Mouse (Mus musculus): Measurements from ENCODE around the gene Magi3. TPM values are rescaled to one million over a fixed set of nuclear protein-coding genes. Genes with fewer than 3 reads are reported as not detected.

Gene Magi3
- polyA plus RNA-seq, 1 experiment from 2014 or later, result 5.7 TPM

- H3K4me3 ChIP-seq (ENCODE audit: low read depth, low read length), result no peak overlapping the region
- no peaks in the 10 kb centered on the region for H3K9me3 ChIP-seq (ENCODE audit: control insufficient read depth, low read length)
- no peaks in the 10 kb centered on the region for H3K27me3 ChIP-seq (replicated peaks; ENCODE audit: control insufficient read depth, insufficient read depth, low read length)
- H3K27ac ChIP-seq (replicated peaks; ENCODE audit: low read depth, low read length), result no peak overlapping the region
- no peak for ATAC-seq (ENCODE audit: low read depth)
- H3K4me2 ChIP-seq (ENCODE audit: low read depth, low read length), result no peak overlapping the region
- H3K36me3 ChIP-seq (ENCODE audit: control insufficient read depth, insufficient read depth, low read length), result no peaks in the 10 kb centered on the region
- no peak overlapping the region for H3K9ac ChIP-seq (ENCODE audit: low read depth, low read length)
- DNase-seq (ENCODE audit: low spot score), result no peak
- 77% methylated on average over 3 of the region's 3 CpGs for WGBS
- no peaks in the 10 kb centered on the region for H3K4me1 ChIP-seq (ENCODE audit: control insufficient read depth, insufficient read depth, low read length)
These were observed 58.8 kb downstream of the Magi3 start for GRCm38 (mm10) chr3:104161347-104161746.

GRCm38 (mm10) chr3:104160603-104161002 lies 59.6 kb downstream of the Magi3 start:
- no peak overlapping the region for H3K27ac ChIP-seq (replicated peaks; ENCODE audit: low read depth, low read length)
- DNase-seq (ENCODE audit: low spot score) (no peak), ATAC-seq (ENCODE audit: low read depth) (no peak)
- H3K36me3 ChIP-seq (ENCODE audit: control insufficient read depth, insufficient read depth, low read length), result no peaks in the 10 kb centered on the region
- H3K27me3 ChIP-seq (replicated peaks; ENCODE audit: control insufficient read depth, insufficient read depth, low read length), result no peaks in the 10 kb centered on the region
- 71% methylated on average over 6 of the region's 6 CpGs for WGBS
- H3K4me1 ChIP-seq (ENCODE audit: control insufficient read depth, insufficient read depth, low read length), result no peaks in the 10 kb centered on the region
- H3K4me2 ChIP-seq (ENCODE audit: low read depth, low read length), result no peak overlapping the region
- H3K4me3 ChIP-seq (ENCODE audit: low read depth, low read length), result no peak overlapping the region
- no peaks in the 10 kb centered on the region for H3K9me3 ChIP-seq (ENCODE audit: control insufficient read depth, low read length)
- no peak overlapping the region for H3K9ac ChIP-seq (ENCODE audit: low read depth, low read length)

- H3K4me1 ChIP-seq (ENCODE audit: control insufficient read depth, insufficient read depth, low read length), result no peaks in the 10 kb centered on the region
- no peak overlapping the region for H3K27ac ChIP-seq (replicated peaks; ENCODE audit: low read depth, low read length)
- H3K36me3 ChIP-seq (ENCODE audit: control insufficient read depth, insufficient read depth, low read length), result no peaks in the 10 kb centered on the region
- no peak overlapping the region for H3K4me3 ChIP-seq (ENCODE audit: low read depth, low read length)
- DNase-seq (ENCODE audit: low spot score), result no peak
- H3K9me3 ChIP-seq (ENCODE audit: control insufficient read depth, low read length), result no peaks in the 10 kb centered on the region
- no peak overlapping the region for H3K4me2 ChIP-seq (ENCODE audit: low read depth, low read length)
- H3K9ac ChIP-seq (ENCODE audit: low read depth, low read length), result no peak overlapping the region
- no peaks in the 10 kb centered on the region for H3K27me3 ChIP-seq (replicated peaks; ENCODE audit: control insufficient read depth, insufficient read depth, low read length)
- no peak for ATAC-seq (ENCODE audit: low read depth)
- WGBS, result 54% methylated on average over 2 of the region's 2 CpGs
These were observed 70.0 kb downstream of the Magi3 start for GRCm38 (mm10) chr3:104150146-104150545.

- Histone ChIP-seq H3K27ac (replicated peaks; ENCODE audit: low read depth, low read length) (no peak overlapping the region), H3K36me3 (ENCODE audit: control insufficient read depth, insufficient read depth, low read length) (no peaks in the 10 kb centered on the region), H3K4me3 (ENCODE audit: low read depth, low read length) (no peak overlapping the region), H3K27me3 (replicated peaks; ENCODE audit: control insufficient read depth, insufficient read depth, low read length) (no peaks in the 10 kb centered on the region), H3K4me1 (ENCODE audit: control insufficient read depth, insufficient read depth, low read length) (no peaks in the 10 kb centered on the region), H3K9ac (ENCODE audit: low read depth, low read length) (no peak overlapping the region), H3K9me3 (ENCODE audit: control insufficient read depth, low read length) (no peaks in the 10 kb centered on the region), H3K4me2 (ENCODE audit: low read depth, low read length) (no peak overlapping the region)
- 43% methylated on average over 4 of the region's 4 CpGs for WGBS
- ATAC-seq (ENCODE audit: low read depth) (no peak), DNase-seq (ENCODE audit: low spot score) (no peak)
These were observed 77.8 kb downstream of the Magi3 start for GRCm38 (mm10) chr3:104142376-104142775.

GRCm38 (mm10) chr3:104138953-104139450 lies 81.2 kb downstream of the Magi3 start:
- no peaks in the 10 kb centered on the region for H3K27me3 ChIP-seq (replicated peaks; ENCODE audit: control insufficient read depth, insufficient read depth, low read length)
- H3K4me1 ChIP-seq (ENCODE audit: control insufficient read depth, insufficient read depth, low read length), result no peaks in the 10 kb centered on the region
- H3K27ac ChIP-seq (replicated peaks; ENCODE audit: low read depth, low read length), result no peak overlapping the region
- H3K9me3 ChIP-seq (ENCODE audit: control insufficient read depth, low read length), result no peaks in the 10 kb centered on the region
- no peak overlapping the region for H3K4me3 ChIP-seq (ENCODE audit: low read depth, low read length)
- ATAC-seq (ENCODE audit: low read depth), result no peak
- no peak overlapping the region for H3K9ac ChIP-seq (ENCODE audit: low read depth, low read length)
- no peak overlapping the region for H3K4me2 ChIP-seq (ENCODE audit: low read depth, low read length)
- no peak for DNase-seq (ENCODE audit: low spot score)
- 89% methylated on average over 3 of the region's 4 CpGs for WGBS
- H3K36me3 ChIP-seq (ENCODE audit: control insufficient read depth, insufficient read depth, low read length), result no peaks in the 10 kb centered on the region

GRCm38 (mm10) chr3:104125628-104126027 lies 94.5 kb downstream of the Magi3 start:
- 57% methylated on average over 1 of the region's 1 CpGs for WGBS
- Histone ChIP-seq H3K36me3 (ENCODE audit: control insufficient read depth, insufficient read depth, low read length) (no peaks in the 10 kb centered on the region), H3K27ac (replicated peaks; ENCODE audit: low read depth, low read length) (no peak overlapping the region), H3K9ac (ENCODE audit: low read depth, low read length) (no peak overlapping the region), H3K4me2 (ENCODE audit: low read depth, low read length) (no peak overlapping the region), H3K9me3 (ENCODE audit: control insufficient read depth, low read length) (no peaks in the 10 kb centered on the region), H3K4me3 (ENCODE audit: low read depth, low read length) (no peak overlapping the region), H3K4me1 (ENCODE audit: control insufficient read depth, insufficient read depth, low read length) (no peaks in the 10 kb centered on the region), H3K27me3 (replicated peaks; ENCODE audit: control insufficient read depth, insufficient read depth, low read length) (no peaks in the 10 kb centered on the region)
- ATAC-seq (ENCODE audit: low read depth) (no peak), DNase-seq (ENCODE audit: low spot score) (no peak)

- no peak for DNase-seq (ENCODE audit: low spot score)
- Histone ChIP-seq H3K27me3 (replicated peaks; ENCODE audit: control insufficient read depth, insufficient read depth, low read length) (no peaks in the 10 kb centered on the region), H3K9me3 (ENCODE audit: control insufficient read depth, low read length) (no peaks in the 10 kb centered on the region), H3K9ac (ENCODE audit: low read depth, low read length) (no peak overlapping the region), H3K27ac (replicated peaks; ENCODE audit: low read depth, low read length) (no peak overlapping the region), H3K4me1 (ENCODE audit: control insufficient read depth, insufficient read depth, low read length) (no peaks in the 10 kb centered on the region), H3K4me2 (ENCODE audit: low read depth, low read length) (no peak overlapping the region), H3K4me3 (ENCODE audit: low read depth, low read length) (no peak overlapping the region), H3K36me3 (ENCODE audit: control insufficient read depth, insufficient read depth, low read length) (no peaks in the 10 kb centered on the region)
- WGBS, result 85% methylated on average over 1 of the region's 1 CpGs
- ATAC-seq (ENCODE audit: low read depth), result no peak
These were observed 96.3 kb downstream of the Magi3 start for GRCm38 (mm10) chr3:104123846-104124245.

GRCm38 (mm10) chr3:104109478-104109877 lies 110.7 kb downstream of the Magi3 start:
- H3K27ac ChIP-seq (replicated peaks; ENCODE audit: low read depth, low read length), result no peak overlapping the region
- DNase-seq (ENCODE audit: low spot score), result no peak
- no peaks in the 10 kb centered on the region for H3K4me1 ChIP-seq (ENCODE audit: control insufficient read depth, insufficient read depth, low read length)
- H3K36me3 ChIP-seq (ENCODE audit: control insufficient read depth, insufficient read depth, low read length), result no peaks in the 10 kb centered on the region
- no peaks in the 10 kb centered on the region for H3K9me3 ChIP-seq (ENCODE audit: control insufficient read depth, low read length)
- no peak overlapping the region for H3K9ac ChIP-seq (ENCODE audit: low read depth, low read length)
- H3K27me3 ChIP-seq (replicated peaks; ENCODE audit: control insufficient read depth, insufficient read depth, low read length), result no peaks in the 10 kb centered on the region
- no peak for ATAC-seq (ENCODE audit: low read depth)
- H3K4me2 ChIP-seq (ENCODE audit: low read depth, low read length), result no peak overlapping the region
- WGBS, result 65% methylated on average over 3 of the region's 3 CpGs
- no peak overlapping the region for H3K4me3 ChIP-seq (ENCODE audit: low read depth, low read length)

GRCm38 (mm10) chr3:104104942-104105341 lies 115.2 kb downstream of the Magi3 start:
- H3K4me2 ChIP-seq (ENCODE audit: low read depth, low read length), result no peak overlapping the region
- ATAC-seq (ENCODE audit: low read depth), result no peak
- H3K27me3 ChIP-seq (replicated peaks; ENCODE audit: control insufficient read depth, insufficient read depth, low read length), result no peaks in the 10 kb centered on the region
- no peaks in the 10 kb centered on the region for H3K4me1 ChIP-seq (ENCODE audit: control insufficient read depth, insufficient read depth, low read length)
- no peak overlapping the region for H3K4me3 ChIP-seq (ENCODE audit: low read depth, low read length)
- H3K36me3 ChIP-seq (ENCODE audit: control insufficient read depth, insufficient read depth, low read length), result no peaks in the 10 kb centered on the region
- no peak overlapping the region for H3K9ac ChIP-seq (ENCODE audit: low read depth, low read length)
- no peak overlapping the region for H3K27ac ChIP-seq (replicated peaks; ENCODE audit: low read depth, low read length)
- no peak for DNase-seq (ENCODE audit: low spot score)
- WGBS, result 47% methylated on average over 1 of the region's 1 CpGs
- no peaks in the 10 kb centered on the region for H3K9me3 ChIP-seq (ENCODE audit: control insufficient read depth, low read length)

Data from embryonic facial prominence, embryonic 14.5 days (tissue).